Mouse (Mus musculus): ENCODE data around the gene Soat2. TPM values are rescaled to one million over a fixed set of nuclear protein-coding genes. Genes with fewer than 3 reads are reported as not detected.
A peak's percentile ranks its signal among the peaks of the same experiment; 100 is the strongest.

Soat2 gene
- polyA plus RNA-seq, 1 experiment from 2014 or later = 1.1 TPM

- Histone ChIP-seq H3K27me3 (no peaks in the 10 kb centered on the region), H3K27ac (peak overlapping the region; percentile 58; the same call in 1 of the 2 replicates), H3K4me2 (no peak overlapping the region), H3K9ac (no peak overlapping the region), H3K36me3 (peaks cover 69% of the 10 kb centered on the region), H3K4me3 (replicated peaks) (no peak overlapping the region), H3K4me1 (peaks cover 88% of the 10 kb centered on the region), H3K9me3 (replicated peaks) (no peaks in the 10 kb centered on the region)
- WGBS = 48% methylated on average over 13 of the region's 13 CpGs
- ATAC-seq (replicated peaks; ENCODE audit: low FRiP score) = no peak
Observed at GRCm38 (mm10) chr15:102107689-102108573, 42.4 kb upstream of the Soat2 start.

DNA sequence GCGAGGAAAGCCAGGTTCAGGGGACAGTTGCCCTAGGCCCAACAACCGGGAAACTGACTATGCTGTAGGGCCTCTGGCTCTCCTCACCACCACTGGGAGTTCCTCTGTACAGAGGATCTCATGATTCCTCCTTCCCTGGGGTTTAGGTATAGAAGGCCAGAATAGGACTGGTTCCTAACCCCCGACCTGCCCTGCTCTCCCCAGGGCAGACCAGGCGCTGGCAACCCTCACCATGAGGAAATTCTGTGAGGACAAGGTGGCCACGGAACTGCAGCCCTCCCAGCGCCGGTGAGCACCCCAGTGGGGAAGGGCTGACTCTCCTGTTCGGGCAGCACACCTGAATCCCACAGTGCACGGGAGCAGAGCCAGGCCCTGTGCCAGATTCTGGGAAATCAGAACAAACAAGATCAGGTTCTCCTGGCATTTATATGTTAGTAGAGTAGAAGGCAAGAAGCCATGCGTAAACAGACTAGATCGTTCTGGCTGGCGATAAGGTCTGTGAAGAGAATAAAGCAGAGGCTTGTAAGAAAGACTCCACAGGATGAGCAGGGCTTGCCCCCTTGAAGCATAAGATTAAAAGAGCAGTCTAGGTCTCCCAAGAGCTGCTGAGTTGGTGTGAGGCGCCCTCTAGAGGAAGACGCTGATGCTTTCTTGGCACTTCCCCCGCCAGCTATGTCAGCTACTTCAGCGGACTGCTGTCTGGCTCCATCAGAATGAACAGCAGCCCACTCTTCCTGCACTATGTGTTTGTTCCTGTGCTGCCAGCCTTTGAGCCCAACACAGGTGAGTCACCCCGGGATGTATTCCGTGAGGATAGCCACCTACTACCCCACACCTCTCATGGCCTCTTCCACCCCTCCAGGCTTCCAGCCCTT, 41.4 kb upstream of the Soat2 start:
- H3K9me3 ChIP-seq (replicated peaks) = no peaks in the 10 kb centered on the region
- H3K36me3 ChIP-seq = peaks cover 78% of the 10 kb centered on the region
- peaks cover 79% of the 10 kb centered on the region for H3K4me1 ChIP-seq
- ATAC-seq (replicated peaks; ENCODE audit: low FRiP score) = peak; percentile 17; the same call in 1 of the 2 replicates
- H3K4me2 ChIP-seq = no peak overlapping the region
- WGBS = 51% methylated on average over 18 of the region's 18 CpGs
- peak overlapping the region; percentile 58 for H3K27ac ChIP-seq
- H3K27me3 ChIP-seq = no peaks in the 10 kb centered on the region
- H3K4me3 ChIP-seq (replicated peaks) = no peak overlapping the region
- H3K9ac ChIP-seq = peak overlapping the region; percentile 35; the same call in 1 of the 2 replicates

DNA sequence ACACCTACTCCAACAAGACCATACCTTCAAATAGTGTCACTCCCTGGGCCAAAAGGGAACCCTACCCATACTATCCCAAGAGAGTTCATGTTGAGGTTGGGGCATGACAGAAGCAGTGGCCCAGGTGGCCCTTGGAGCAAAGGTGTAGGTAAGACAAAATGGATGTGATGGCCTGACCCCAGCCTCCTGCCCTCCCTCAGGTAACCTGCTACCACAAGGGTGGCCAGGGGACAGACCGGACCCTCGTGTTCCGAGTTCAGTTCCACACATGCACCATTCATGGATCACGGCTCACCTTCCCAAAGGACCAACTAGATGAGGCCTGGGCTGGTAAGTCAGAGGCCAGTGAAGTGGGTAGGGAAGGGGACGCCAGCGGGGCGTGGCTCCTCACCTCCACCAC, 40.1 kb upstream of the Soat2 start:
- 62% methylated on average over 7 of the region's 7 CpGs for WGBS

GRCm38 (mm10) chr15:102110701-102111494, 39.4 kb upstream of the Soat2 start:
- H3K27ac ChIP-seq = no peak overlapping the region; the same call in 1 of the 2 replicates
- 0 out of 2 replicates have a peak overlapping the region, but pooled peaks have one; percentile 9 for H3K4me2 ChIP-seq
- H3K9ac ChIP-seq = no peak overlapping the region
- peaks cover 94% of the 10 kb centered on the region for H3K36me3 ChIP-seq
- H3K9me3 ChIP-seq (replicated peaks) = no peaks in the 10 kb centered on the region
- 63% methylated on average over 29 of the region's 29 CpGs for WGBS
- peak; percentile 7; the same call in 1 of the 2 replicates for ATAC-seq (replicated peaks; ENCODE audit: low FRiP score)
- H3K27me3 ChIP-seq = no peaks in the 10 kb centered on the region
- H3K4me3 ChIP-seq (replicated peaks) = no peak overlapping the region
- H3K4me1 ChIP-seq = peaks cover 61% of the 10 kb centered on the region

More for the DNA sequence above, 40.1 kb upstream of the Soat2 start:
- ATAC-seq (replicated peaks; ENCODE audit: low FRiP score) = no peak; the same call in 1 of the 2 replicates
- Histone ChIP-seq H3K27ac (no peak overlapping the region), H3K4me3 (replicated peaks) (no peak overlapping the region), H3K36me3 (peaks cover 88% of the 10 kb centered on the region), H3K27me3 (no peaks in the 10 kb centered on the region), H3K9ac (no peak overlapping the region), H3K9me3 (replicated peaks) (no peaks in the 10 kb centered on the region), H3K4me1 (peaks cover 67% of the 10 kb centered on the region), H3K4me2 (no peak overlapping the region)

DNA sequence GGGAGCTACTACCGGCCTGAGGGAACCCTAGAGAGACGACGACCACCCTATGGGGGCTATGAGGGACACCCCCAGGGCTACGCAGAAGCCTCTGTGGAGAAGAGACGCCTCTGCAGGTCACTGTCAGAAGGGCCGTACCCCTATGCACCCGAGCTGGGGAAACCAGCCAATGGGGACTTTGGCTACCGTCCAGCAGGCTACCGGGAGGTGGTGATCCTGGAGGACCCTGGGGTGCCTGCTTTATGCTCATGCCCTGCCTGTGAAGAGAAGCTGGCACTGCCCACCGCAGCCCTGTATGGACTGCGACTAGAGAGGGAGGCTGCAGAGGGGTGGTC, 38.9 kb upstream of the Soat2 start:
- ATAC-seq (replicated peaks; ENCODE audit: low FRiP score) = no peak
- H3K4me1 ChIP-seq = peaks cover 55% of the 10 kb centered on the region
- H3K4me2 ChIP-seq = no peak overlapping the region
- H3K4me3 ChIP-seq (replicated peaks) = no peak overlapping the region
- H3K27me3 ChIP-seq = no peaks in the 10 kb centered on the region
- no peak overlapping the region for H3K27ac ChIP-seq
- peaks cover 99% of the 10 kb centered on the region for H3K36me3 ChIP-seq
- WGBS = 88% methylated on average over 11 of the region's 11 CpGs
- no peaks in the 10 kb centered on the region for H3K9me3 ChIP-seq (replicated peaks)
- H3K9ac ChIP-seq = no peak overlapping the region

GRCm38 (mm10) chr15:102112181-102112580, 38.1 kb upstream of the Soat2 start:
- Histone ChIP-seq H3K36me3 (peaks cover 100% of the 10 kb centered on the region), H3K4me1 (peaks cover 48% of the 10 kb centered on the region), H3K4me2 (no peak overlapping the region), H3K27ac (no peak overlapping the region), H3K9me3 (replicated peaks) (no peaks in the 10 kb centered on the region), H3K27me3 (no peaks in the 10 kb centered on the region), H3K4me3 (replicated peaks) (no peak overlapping the region), H3K9ac (no peak overlapping the region)
- WGBS = 89% methylated on average over 6 of the region's 6 CpGs
- no peak for ATAC-seq (replicated peaks; ENCODE audit: low FRiP score)

GRCm38 (mm10) chr15:102112827-102113226, 37.5 kb upstream of the Soat2 start:
- H3K36me3 ChIP-seq = peaks cover 100% of the 10 kb centered on the region
- H3K4me3 ChIP-seq (replicated peaks) = no peak overlapping the region
- 71% methylated on average over 8 of the region's 8 CpGs for WGBS
- H3K27ac ChIP-seq = no peak overlapping the region
- ATAC-seq (replicated peaks; ENCODE audit: low FRiP score) = no peak
- H3K4me2 ChIP-seq = no peak overlapping the region
- no peak overlapping the region for H3K9ac ChIP-seq
- H3K9me3 ChIP-seq (replicated peaks) = no peaks in the 10 kb centered on the region
- H3K4me1 ChIP-seq = peaks cover 42% of the 10 kb centered on the region
- H3K27me3 ChIP-seq = no peaks in the 10 kb centered on the region

GRCm38 (mm10) chr15:102113674-102114073, 36.7 kb upstream of the Soat2 start:
- Histone ChIP-seq H3K27me3 (no peaks in the 10 kb centered on the region), H3K36me3 (peaks cover 100% of the 10 kb centered on the region), H3K4me1 (peaks cover 40% of the 10 kb centered on the region), H3K4me3 (replicated peaks) (no peak overlapping the region), H3K4me2 (no peak overlapping the region), H3K27ac (0 out of 2 replicates have a peak overlapping the region, but pooled peaks have one; percentile 9), H3K9me3 (replicated peaks) (no peaks in the 10 kb centered on the region), H3K9ac (0 out of 2 replicates have a peak overlapping the region, but pooled peaks have one; percentile 4)
- WGBS = 81% methylated on average over 4 of the region's 4 CpGs
- ATAC-seq (replicated peaks; ENCODE audit: low FRiP score) = no peak

DNA sequence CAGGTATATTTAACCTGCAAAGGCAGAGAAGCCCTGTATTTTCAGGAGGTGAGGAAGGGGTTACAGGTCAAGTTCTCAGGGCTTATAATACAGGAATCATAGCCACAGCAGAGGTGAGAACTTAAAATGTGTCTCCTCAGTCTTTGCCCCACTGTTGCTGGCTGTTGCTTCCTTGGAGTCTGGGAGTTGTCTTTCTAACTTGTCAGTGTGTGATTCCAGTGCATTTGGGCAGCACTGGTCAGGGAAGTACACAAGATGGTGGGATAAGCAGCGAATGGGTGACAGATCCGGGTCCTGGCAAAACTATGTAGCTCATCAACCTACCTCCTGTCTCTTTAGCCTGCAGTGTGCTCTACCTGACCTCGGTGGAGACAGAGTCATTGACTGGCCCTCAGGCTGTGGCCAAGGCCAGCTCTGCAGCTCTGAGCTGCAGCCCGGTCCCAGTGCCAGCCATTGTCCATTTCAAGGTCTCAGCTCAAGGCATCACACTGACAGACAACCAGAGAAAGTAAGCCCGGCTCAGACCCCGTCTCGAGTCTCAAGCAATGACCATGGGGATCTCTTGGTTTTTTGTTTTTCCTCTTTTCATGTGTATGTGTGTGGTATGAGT, 35.6 kb upstream of the Soat2 start:
- Histone ChIP-seq H3K27me3 (no peaks in the 10 kb centered on the region), H3K4me1 (peaks cover 30% of the 10 kb centered on the region), H3K36me3 (peaks cover 100% of the 10 kb centered on the region), H3K9me3 (replicated peaks) (no peaks in the 10 kb centered on the region), H3K9ac (no peak overlapping the region), H3K4me2 (no peak overlapping the region), H3K4me3 (replicated peaks) (no peak overlapping the region), H3K27ac (no peak overlapping the region)
- WGBS = 84% methylated on average over 7 of the region's 7 CpGs
- no peak for ATAC-seq (replicated peaks; ENCODE audit: low FRiP score)

- H3K27ac ChIP-seq = no peak overlapping the region
- no peak overlapping the region for H3K4me3 ChIP-seq (replicated peaks)
- no peak for ATAC-seq (replicated peaks; ENCODE audit: low FRiP score)
- no peak overlapping the region for H3K4me2 ChIP-seq
- no peak overlapping the region for H3K9ac ChIP-seq
- H3K4me1 ChIP-seq = peaks cover 21% of the 10 kb centered on the region
- WGBS = 74% methylated on average over 9 of the region's 9 CpGs
- H3K36me3 ChIP-seq = peaks cover 99% of the 10 kb centered on the region
- no peaks in the 10 kb centered on the region for H3K27me3 ChIP-seq
- H3K9me3 ChIP-seq (replicated peaks) = no peaks in the 10 kb centered on the region
Observed at GRCm38 (mm10) chr15:102115731-102116231, 34.5 kb upstream of the Soat2 start.
